Mouse (Mus musculus) G1E-ER4 (cell line): ENCODE measurements around the gene Mettl8. TPM values are rescaled to one million over a fixed set of nuclear protein-coding genes. Genes with fewer than 3 reads are reported as not detected.

Experiments
- GATA1 ChIP-seq: IDR thresholded peaks from one replicate; pipeline ENCODE4 v1.8.0; 2012; ENCODE audit warnings: low read length, inconsistent platforms
- polyA plus RNA-seq: library from polyadenylated mRNA; stranded (reverse); fragments of >175 nt; gene quantifications from 2 replicates; pipeline ENCODE4 v1.2.3, GENCODE M21; 2012

Gene Mettl8
- 28.5 and 30.2 TPM in 2 replicates for polyA plus RNA-seq

GRCm38 (mm10) chr2:71055300-71056114 lies at the start of gene Mettl8, which contains the start of gene Dcaf17:
Gene Mettl8 (minus strand): TSS chr2:71055583.
Gene Dcaf17 (plus strand): TSS chr2:71055328.
- no peak for TF ChIP-seq GATA1

- TF ChIP-seq GATA1, result no peak
Measured at GRCm38 (mm10) chr2:71104696-71105095, 49.3 kb upstream of the Mettl8 start.

GRCm38 (mm10) chr2:71103292-71103680 lies 47.9 kb upstream of the Mettl8 start:
- no peak for TF ChIP-seq GATA1

- no peak for TF ChIP-seq GATA1
Measured at GRCm38 (mm10) chr2:71102621-71103291, 47.4 kb upstream of the Mettl8 start.

GRCm38 (mm10) chr2:71096170-71096569 lies 40.8 kb upstream of the Mettl8 start:
- no peak for TF ChIP-seq GATA1

- TF ChIP-seq GATA1, result no peak
Measured at GRCm38 (mm10) chr2:71090660-71091445, 35.5 kb upstream of the Mettl8 start.

GRCm38 (mm10) chr2:71089766-71090165 lies 34.4 kb upstream of the Mettl8 start:
- no peak for TF ChIP-seq GATA1

- TF ChIP-seq GATA1, result no peak
Measured at GRCm38 (mm10) chr2:71083454-71084193, 28.2 kb upstream of the Mettl8 start.

GRCm38 (mm10) chr2:71082416-71082815 lies 27.0 kb upstream of the Mettl8 start:
- TF ChIP-seq GATA1, result no peak

- peak; percentile 38 for TF ChIP-seq GATA1
Measured at GRCm38 (mm10) chr2:71073828-71074227, 18.4 kb upstream of the Mettl8 start.

GRCm38 (mm10) chr2:71073330-71073729 lies 17.9 kb upstream of the Mettl8 start:
- TF ChIP-seq GATA1, result no peak

- no peak for TF ChIP-seq GATA1
Measured at GRCm38 (mm10) chr2:71071601-71072000, 16.2 kb upstream of the Mettl8 start.

- no peak for TF ChIP-seq GATA1
Measured at GRCm38 (mm10) chr2:71056115-71056835, 892 bp upstream of the Mettl8 start.

GRCm38 (mm10) chr2:71054716-71055115 lies 667 bp downstream of the Mettl8 start:
- TF ChIP-seq GATA1, result no peak

- no peak for TF ChIP-seq GATA1
Measured at GRCm38 (mm10) chr2:71050511-71050910, 4.9 kb downstream of the Mettl8 start.
